Mouse (Mus musculus): Measurements from ENCODE around the gene Rwdd4a.

DNA sequence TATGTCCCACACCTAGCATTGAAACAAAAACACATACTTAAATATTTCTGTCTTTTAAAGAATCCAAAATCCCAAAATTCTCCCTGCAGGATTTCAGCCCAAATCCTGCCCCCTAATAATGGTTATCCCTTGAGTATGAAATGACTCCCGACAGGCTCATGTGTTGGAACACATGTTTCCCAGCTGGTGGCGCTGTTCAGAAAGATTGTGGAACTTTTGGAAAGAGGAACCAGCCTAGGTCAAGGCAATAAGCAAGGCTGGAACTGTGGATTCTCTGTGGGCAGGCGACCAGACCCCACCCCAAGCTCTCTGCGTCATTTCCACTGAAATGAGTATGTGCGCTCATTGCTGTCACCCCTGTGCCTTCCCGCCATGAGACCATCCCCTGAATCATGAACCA lies 20.1 kb downstream of the Rwdd4a start:
- no peak for TF ChIP-seq EP300 (IDR thresholded peaks at IDR 0.05; ENCODE audit: low read depth)
- peak; percentile 43 for TF ChIP-seq CTCF (IDR thresholded peaks at IDR 0.05; ENCODE audit: low read depth)
